Mouse (Mus musculus) midbrain, embryonic 10.5 days (tissue): ENCODE results near the gene Aff3. TPM values are rescaled to one million over a fixed set of nuclear protein-coding genes. Genes with fewer than 3 reads are reported as not detected.

Source experiments
- DNase-seq: peaks from one replicate; pipeline ENCODE4 v3.0.0-alpha.2; 2017; ENCODE audit warnings: low spot score
- H3K27ac ChIP-seq: fragments of 300-500 bp; sonication (generic); replicated peaks from 2 replicates; pipeline ENCODE4 v1.5.1; 2016; ENCODE audit warnings: mild to moderate bottlenecking
- H3K27me3 ChIP-seq: fragments of 300-500 bp; sonication (generic); 2 replicates; pipeline ENCODE4 v1.6.1; 2016; ENCODE audit warnings: low read depth, mild to moderate bottlenecking; ENCODE audit not compliant: poor library complexity, severe bottlenecking
- H3K36me3 ChIP-seq: fragments of 300-500 bp; sonication (generic); 2 replicates; pipeline ENCODE4 v1.6.1; 2016; ENCODE audit warnings: mild to moderate bottlenecking, moderate library complexity
- H3K4me1 ChIP-seq: fragments of 300-500 bp; sonication (generic); 2 replicates; pipeline ENCODE4 v1.6.1; 2016
- H3K4me3 ChIP-seq: fragments of 300-500 bp; sonication (generic); 2 replicates; pipeline ENCODE4 v1.5.1; 2016; ENCODE audit warnings: mild to moderate bottlenecking, moderate library complexity
- H3K9me3 ChIP-seq: fragments of 300-500 bp; sonication (generic); replicated peaks from 2 replicates; pipeline ENCODE4 v1.6.1; 2016; ENCODE audit warnings: mild to moderate bottlenecking
- WGBS: fragments of 180-500 bp; shearing (Covaris S2); methylation state at CpG from one replicate; pipeline ENCODE4 v1.1.7; 2016; 5-methylcytosine and 5-hydroxymethylcytosine counted together
- polyA plus RNA-seq: library from polyadenylated mRNA; unstranded; fragments of >200 nt; fragmentation: Nextera tagmentation; extraction: Ambion mirVana; gene quantifications from 2 replicates; pipeline ENCODE4 v1.2.1, GENCODE M21; 2016

Gene Aff3
- polyA plus RNA-seq, 1 experiment from 2014 or later, result 3.0 TPM

DNA sequence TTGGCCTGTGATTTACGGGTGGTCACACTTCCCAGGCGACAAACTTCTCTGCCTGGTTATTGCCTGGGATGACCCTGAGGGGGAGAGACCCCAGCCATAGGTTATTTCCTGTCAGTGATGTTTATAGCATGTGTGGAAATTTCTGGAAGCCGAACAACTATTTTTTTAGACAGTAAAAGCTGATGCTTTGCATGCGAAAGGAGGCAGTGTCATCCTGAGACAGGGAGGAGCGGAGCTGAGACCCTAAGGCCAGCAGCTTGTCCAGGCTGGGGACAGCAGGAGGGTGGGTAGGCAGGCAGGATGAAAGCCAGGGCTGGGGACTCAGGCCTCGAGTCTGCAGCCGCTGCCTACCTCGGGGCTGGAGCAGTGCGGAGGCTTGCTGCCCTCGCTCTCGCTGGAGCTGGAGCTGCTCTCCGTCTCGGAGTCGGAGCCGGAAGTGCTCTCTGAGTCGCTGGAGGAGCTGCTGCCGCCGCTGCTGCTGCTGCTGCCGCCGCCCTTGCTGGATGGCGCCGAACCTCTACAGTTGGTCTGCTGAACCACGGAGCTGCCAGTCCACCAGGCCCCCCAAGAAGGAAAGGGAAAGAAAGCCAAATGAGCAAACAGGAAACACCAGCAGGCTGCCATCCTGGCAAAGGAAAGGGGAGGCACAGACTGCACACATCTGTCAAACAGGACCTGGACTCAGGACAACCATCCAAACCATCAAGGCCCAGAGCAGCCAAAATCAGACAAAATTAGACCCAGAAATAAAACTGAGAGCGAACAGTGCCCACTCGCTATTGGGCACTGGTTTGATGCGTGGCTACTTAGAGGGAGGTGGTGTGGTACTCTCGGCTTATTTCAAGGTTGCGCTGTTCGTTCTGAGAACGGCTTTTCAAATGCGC is 446.6 kb downstream of the Aff3 start:
- H3K27me3 ChIP-seq, result no peaks in the 10 kb centered on the region
- WGBS, result 73% methylated on average over 31 of the region's 31 CpGs
- no peak overlapping the region for H3K4me3 ChIP-seq
- 0 out of 2 replicates have a peak, but pooled peaks cover 5% of the 10 kb centered on the region for H3K36me3 ChIP-seq
- H3K9me3 ChIP-seq, result peaks cover 5% of the 10 kb centered on the region; the same call in 1 of the 2 replicates
- no peak for DNase-seq
- H3K27ac ChIP-seq, result 0 out of 2 replicates have a peak overlapping the region, but pooled peaks have one; percentile 39
- H3K4me1 ChIP-seq, result peaks cover 4% of the 10 kb centered on the region

- Histone ChIP-seq H3K4me3 (no peak overlapping the region), H3K27me3 (no peaks in the 10 kb centered on the region), H3K9me3 (no peaks in the 10 kb centered on the region), H3K4me1 (peaks cover 4% of the 10 kb centered on the region), H3K36me3 (0 out of 2 replicates have a peak, but pooled peaks cover 5% of the 10 kb centered on the region), H3K27ac (no peak overlapping the region)
- 79% methylated on average over 5 of the region's 5 CpGs for WGBS
- DNase-seq, result no peak
Measured at GRCm38 (mm10) chr1:38217098-38217497, 447.7 kb downstream of the Aff3 start.

DNA sequence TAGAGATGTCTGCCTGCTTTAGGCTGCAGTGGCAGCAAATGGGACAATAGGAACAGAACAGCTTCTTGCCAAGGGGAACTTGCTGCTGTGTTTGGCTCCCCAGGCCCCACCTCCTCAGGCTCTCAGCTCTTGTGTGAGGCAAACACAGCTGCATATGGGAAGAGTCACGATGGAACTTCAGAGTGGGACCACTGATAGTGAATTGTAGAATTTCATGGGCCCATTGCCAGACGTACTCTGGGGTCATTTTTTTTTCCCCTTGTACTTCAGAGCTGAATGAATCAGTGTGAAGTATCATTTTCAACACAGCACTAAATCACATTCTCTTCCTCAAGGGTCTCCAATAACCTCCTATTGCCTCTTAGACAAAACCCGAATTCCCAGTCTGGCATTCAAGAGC is 451.4 kb downstream of the Aff3 start:
- peaks cover 16% of the 10 kb centered on the region for H3K27me3 ChIP-seq

DNA sequence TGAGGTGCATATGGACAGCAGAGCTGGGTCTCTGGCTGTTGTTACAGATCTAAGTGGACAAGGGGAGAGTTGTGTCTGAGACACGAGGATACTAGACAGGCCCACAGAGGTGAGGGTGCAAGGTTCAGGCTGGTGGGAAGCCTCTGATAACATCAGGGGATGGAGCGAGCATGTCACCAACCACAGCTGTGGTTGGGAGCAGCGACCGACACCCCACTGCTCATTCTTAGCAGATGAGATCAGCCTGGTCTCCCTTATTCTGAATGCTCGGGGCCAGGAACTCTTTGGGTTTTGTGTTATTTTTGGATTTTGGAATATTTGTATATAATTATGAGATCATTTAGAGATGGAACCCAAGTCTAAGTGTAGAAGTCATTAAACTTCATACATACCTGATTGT is 452.4 kb downstream of the Aff3 start:
- peaks cover 23% of the 10 kb centered on the region for H3K36me3 ChIP-seq
- H3K9me3 ChIP-seq, result no peaks in the 10 kb centered on the region
- DNase-seq, result no peak
- no peak overlapping the region for H3K4me3 ChIP-seq
- peaks cover 18% of the 10 kb centered on the region for H3K27me3 ChIP-seq
- WGBS, result 79% methylated on average over 5 of the region's 5 CpGs
- H3K27ac ChIP-seq, result no peak overlapping the region
- peaks cover 17% of the 10 kb centered on the region for H3K4me1 ChIP-seq

More for the DNA sequence above, 451.4 kb downstream of the Aff3 start:
- H3K9me3 ChIP-seq, result no peaks in the 10 kb centered on the region
- H3K4me1 ChIP-seq, result peaks cover 21% of the 10 kb centered on the region
- H3K27ac ChIP-seq, result no peak overlapping the region
- DNase-seq, result no peak
- 72% methylated on average over 3 of the region's 3 CpGs for WGBS
- H3K4me3 ChIP-seq, result no peak overlapping the region
- H3K36me3 ChIP-seq, result peaks cover 22% of the 10 kb centered on the region

GRCm38 (mm10) chr1:38202475-38203183 is 462.1 kb downstream of the Aff3 start:
- no peak overlapping the region for H3K27ac ChIP-seq
- H3K27me3 ChIP-seq, result no peaks in the 10 kb centered on the region
- peak; percentile 34 for DNase-seq
- H3K4me3 ChIP-seq, result no peak overlapping the region
- peaks cover 6% of the 10 kb centered on the region; the same call in 1 of the 2 replicates for H3K36me3 ChIP-seq
- 87% methylated on average over 10 of the region's 10 CpGs for WGBS
- no peaks in the 10 kb centered on the region for H3K9me3 ChIP-seq
- H3K4me1 ChIP-seq, result peaks cover 36% of the 10 kb centered on the region

- DNase-seq, result no peak
- Histone ChIP-seq H3K27ac (no peak overlapping the region), H3K4me1 (peaks cover 45% of the 10 kb centered on the region), H3K36me3 (0 out of 2 replicates have a peak, but pooled peaks cover 5% of the 10 kb centered on the region), H3K9me3 (no peaks in the 10 kb centered on the region), H3K27me3 (no peaks in the 10 kb centered on the region), H3K4me3 (no peak overlapping the region)
- 92% methylated on average over 3 of the region's 3 CpGs for WGBS
Measured at GRCm38 (mm10) chr1:38201796-38202195, 463.0 kb downstream of the Aff3 start.

GRCm38 (mm10) chr1:38199669-38200635 is 464.8 kb downstream of the Aff3 start:
- peak overlapping the region; percentile 61 for H3K27ac ChIP-seq
- peaks cover 46% of the 10 kb centered on the region for H3K4me1 ChIP-seq
- no peak overlapping the region for H3K4me3 ChIP-seq
- H3K27me3 ChIP-seq, result no peaks in the 10 kb centered on the region
- DNase-seq, result no peak
- H3K36me3 ChIP-seq, result 0 out of 2 replicates have a peak, but pooled peaks cover 3% of the 10 kb centered on the region
- H3K9me3 ChIP-seq, result no peaks in the 10 kb centered on the region
- 58% methylated on average over 17 of the region's 17 CpGs for WGBS

DNA sequence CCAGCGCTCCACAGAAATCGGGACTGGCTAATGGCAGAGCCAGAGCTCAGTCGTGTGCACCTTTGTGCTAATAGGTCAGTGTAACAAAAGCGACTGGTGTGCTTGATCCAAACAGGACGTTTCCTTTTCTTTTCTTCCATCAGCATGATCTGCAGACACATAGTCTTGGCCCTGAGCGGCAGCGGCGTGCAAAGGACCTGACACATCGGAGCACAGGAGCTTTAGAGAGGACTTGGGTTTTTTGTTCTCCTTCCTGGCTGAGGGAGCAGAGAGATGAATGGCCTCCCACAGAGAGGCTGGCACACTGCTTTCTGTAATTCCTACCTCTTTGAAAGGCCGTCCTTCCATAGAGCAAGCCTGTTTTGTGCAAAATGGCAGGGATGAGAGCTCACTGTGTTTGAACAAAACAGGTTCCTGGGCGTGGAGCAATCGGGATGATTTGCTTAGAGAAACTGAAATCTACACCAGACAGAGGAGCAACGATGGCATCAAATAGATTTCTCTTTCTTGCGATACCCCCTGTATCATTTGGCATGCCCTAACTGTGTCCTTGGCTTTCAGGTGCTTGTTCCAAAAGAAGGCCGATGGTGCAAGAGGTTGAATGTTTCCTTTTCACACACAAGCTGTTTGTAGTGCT is 466.2 kb downstream of the Aff3 start:
- Histone ChIP-seq H3K9me3 (no peaks in the 10 kb centered on the region), H3K27ac (peak overlapping the region; percentile 61), H3K36me3 (0 out of 2 replicates have a peak, but pooled peaks cover 3% of the 10 kb centered on the region), H3K4me3 (no peak overlapping the region), H3K27me3 (no peaks in the 10 kb centered on the region), H3K4me1 (peaks cover 46% of the 10 kb centered on the region)
- whole genome bisulfite sequencing, result 31% methylated on average over 15 of the region's 15 CpGs
- DNase-seq, result peak; percentile 47

DNA sequence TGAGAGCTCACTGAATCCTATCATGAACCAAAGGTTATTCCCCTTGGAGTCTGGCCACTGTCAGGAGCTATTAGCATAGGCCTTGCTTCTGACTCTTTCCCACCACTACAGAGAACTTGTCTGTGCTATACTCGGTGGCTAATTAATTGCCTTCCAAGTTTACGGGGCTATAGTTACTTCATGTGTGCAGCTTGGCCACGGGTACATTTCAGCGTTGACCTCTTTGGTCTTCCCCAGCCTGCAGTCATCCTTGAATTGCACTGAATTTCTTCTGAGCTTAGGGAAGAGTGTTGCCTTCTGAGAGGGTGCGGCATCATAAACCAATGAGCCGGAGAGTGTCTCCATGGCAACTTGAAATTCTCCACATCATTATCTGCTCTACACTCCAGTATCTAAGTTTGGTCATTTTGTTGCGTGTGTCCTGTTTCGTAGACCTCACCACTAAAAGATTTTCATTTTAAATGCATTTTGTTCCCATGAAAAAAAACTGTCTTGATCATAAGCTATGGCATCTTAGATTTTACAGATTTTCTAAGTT is 467.5 kb downstream of the Aff3 start:
- no peak for DNase-seq
- Histone ChIP-seq H3K4me1 (peaks cover 46% of the 10 kb centered on the region), H3K27ac (no peak overlapping the region), H3K9me3 (no peaks in the 10 kb centered on the region), H3K36me3 (no peaks in the 10 kb centered on the region), H3K27me3 (no peaks in the 10 kb centered on the region), H3K4me3 (no peak overlapping the region)
- WGBS, result 74% methylated on average over 8 of the region's 8 CpGs

- DNase-seq, result no peak
- H3K27ac ChIP-seq, result no peak overlapping the region
- 92% methylated on average over 3 of the region's 3 CpGs for WGBS
- H3K36me3 ChIP-seq, result peaks cover 2% of the 10 kb centered on the region; the same call in 1 of the 2 replicates
- no peak overlapping the region for H3K4me3 ChIP-seq
- no peaks in the 10 kb centered on the region for H3K9me3 ChIP-seq
- H3K4me1 ChIP-seq, result peaks cover 40% of the 10 kb centered on the region
- no peaks in the 10 kb centered on the region for H3K27me3 ChIP-seq
Measured at GRCm38 (mm10) chr1:38195721-38196120, 469.0 kb downstream of the Aff3 start.

- no peak overlapping the region for H3K4me3 ChIP-seq
- H3K4me1 ChIP-seq, result no peaks in the 10 kb centered on the region
- 95% methylated on average over 5 of the region's 5 CpGs for WGBS
- H3K9me3 ChIP-seq, result no peaks in the 10 kb centered on the region
- no peak overlapping the region for H3K27ac ChIP-seq
- no peaks in the 10 kb centered on the region for H3K27me3 ChIP-seq
- H3K36me3 ChIP-seq, result peaks cover 10% of the 10 kb centered on the region
- no peak for DNase-seq
Measured at GRCm38 (mm10) chr1:38186227-38186545, 478.6 kb downstream of the Aff3 start.
